Mouse (Mus musculus): ENCODE data around the gene Nfya. TPM values are rescaled to one million over a fixed set of nuclear protein-coding genes. Genes with fewer than 3 reads are reported as not detected.

Gene Nfya
- total RNA-seq, 4 experiments from 2014 or later = 2.8 to 6.3 (median 5.6) TPM

GRCm38 (mm10) chr17:48346834-48347233, 62.9 kb downstream of the Nfya start:
- DNase-seq (ENCODE audit: low spot score in 2 of 2) = no peak

- no peak for DNase-seq (ENCODE audit: low spot score in 2 of 2)
Measured at GRCm38 (mm10) chr17:48346231-48346630, 63.5 kb downstream of the Nfya start, which contains the start of gene Trem2. Gene Trem2, plus strand, starts transcription at chr17:48346401.

- DNase-seq (ENCODE audit: low spot score in 2 of 2) = no peak
Measured at GRCm38 (mm10) chr17:48345824-48346223, 63.9 kb downstream of the Nfya start.

- DNase-seq (ENCODE audit: low spot score in 2 of 2) = no peak
Measured at GRCm38 (mm10) chr17:48343065-48343464, 66.6 kb downstream of the Nfya start.

- no peak for DNase-seq (ENCODE audit: low spot score in 2 of 2)
Measured at GRCm38 (mm10) chr17:48341947-48342346, 67.8 kb downstream of the Nfya start.

DNA sequence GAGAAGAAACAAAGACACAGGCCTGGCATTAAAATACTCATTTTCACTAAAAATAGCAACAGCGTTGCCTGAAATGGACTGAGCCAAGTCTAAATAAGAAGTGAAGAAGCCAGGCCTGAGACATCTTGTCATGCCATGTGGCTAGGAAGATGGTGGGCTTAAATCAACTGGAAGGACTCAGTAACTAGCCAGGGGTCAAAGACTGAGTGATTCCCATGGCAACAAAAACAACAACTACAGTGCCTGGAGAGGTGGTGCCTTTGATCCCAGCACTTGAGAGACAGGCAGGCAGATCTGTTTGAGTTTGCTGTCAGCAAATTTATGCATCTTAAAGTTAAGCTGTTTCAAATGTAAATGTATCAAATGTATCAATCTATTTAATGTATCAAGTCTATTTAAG, 69.4 kb downstream of the Nfya start:
- no peak for DNase-seq (ENCODE audit: low spot score in 2 of 2)

Other genes with a start within 250 kb of the Nfya start
- not detected for gene A530064D06Rik, start 242.6 kb downstream of the Nfya start, total RNA-seq (2022)
- not detected for gene Trem1, start 177.1 kb downstream of the Nfya start, total RNA-seq (2022)
- not detected for gene Trem3, start 162.1 kb downstream of the Nfya start, total RNA-seq (2022)
- gene Treml4, start 145.6 kb downstream of the Nfya start, total RNA-seq (2022) = not detected
- gene Treml2, start 110.4 kb downstream of the Nfya start, total RNA-seq (2022) = under 1 TPM in 2 of 4 experiments, not detected in 2; 0.15 to 0.40 TPM
- gene B430306N03Rik, start 93.8 kb downstream of the Nfya start, total RNA-seq (2022) = not detected
- gene Trem2, start 63.5 kb downstream of the Nfya start, total RNA-seq (2022) = under 1 TPM in 3 of 4 experiments, not detected in 1; 0.80 to 0.97 (median 0.97) TPM
- not detected for gene Treml1, start 50.0 kb downstream of the Nfya start, total RNA-seq (2022)
- gene Oard1, start 108 bp upstream of the Nfya start, total RNA-seq (2022) = 10 to 100 TPM; 12.4 to 18.1 (median 16.4) TPM
- 100 to 1,000 TPM; 445 to 531 (median 476) TPM for gene Apobec2, start 23.0 kb upstream of the Nfya start, total RNA-seq (2022)
- gene Tspo2, start 41.6 kb upstream of the Nfya start, total RNA-seq (2022) = not detected
- not detected for gene Unc5cl, start 45.0 kb upstream of the Nfya start, total RNA-seq (2022)